ENCODE assay signal across 8 mouse cellular contexts in genomic region chr9:67633761-67634441, GRCm38 (mm10).
A peak's percentile ranks its signal among the peaks of the same experiment; 100 is the strongest.
DNase-seq lines count a peak whose midpoint lies in the region; ATAC-seq lines count a peak whose summit lies in the region.

No protein-coding gene starts in this region.

- DNase-seq in adrenal gland, adult (ENCODE audit: inconsistent age in 2 of 2, low spot score in 1 of 2), result peak; percentile 79 to 92
- peak; percentile 84 to 86 for DNase-seq in cerebellum, postnatal 10 days
- DNase-seq in frontal cortex, postnatal 25 days (ENCODE audit: low spot score in 2 of 2), result peak; percentile 56 to 59
- peak; percentile 66 for DNase-seq in left cerebral cortex, adult 11 months (ENCODE audit: low spot score)
- peak; percentile 52 for DNase-seq in lung, postnatal 36 days
- peak; percentile 78 for DNase-seq in right cerebral cortex, postnatal 14 days
- no peak for DNase-seq in T-cell, adult 2 months (ENCODE audit: low spot score)

- peak overlapping the region; percentile 82 for H3K9ac ChIP-seq in hindbrain, embryonic 13.5 days

- peak; percentile 85 for ATAC-seq in hindbrain, embryonic 13.5 days (ENCODE audit: low FRiP score)

- H3K4me3 ChIP-seq in hindbrain, embryonic 13.5 days, result peak overlapping the region; percentile 76

- no peaks in the 10 kb centered on the region for H3K36me3 ChIP-seq in hindbrain, embryonic 13.5 days

- no peaks in the 10 kb centered on the region for H3K9me3 ChIP-seq in hindbrain, embryonic 13.5 days

- peak overlapping the region; percentile 93 for H3K27ac ChIP-seq in hindbrain, embryonic 13.5 days

- H3K27me3 ChIP-seq in hindbrain, embryonic 13.5 days, result peaks cover 24% of the 10 kb centered on the region

- H3K4me1 ChIP-seq in hindbrain, embryonic 13.5 days (replicated peaks), result peaks cover 15% of the 10 kb centered on the region

- H3K4me2 ChIP-seq in hindbrain, embryonic 13.5 days, result peak overlapping the region; percentile 91

- WGBS in hindbrain, embryonic 13.5 days, result under 1% methylated on average over 61 of the region's 61 CpGs
